Mouse (Mus musculus): Measurements from ENCODE around the gene Slc25a43. TPM values are rescaled to one million over a fixed set of nuclear protein-coding genes. Genes with fewer than 3 reads are reported as not detected.
"Not testable (repeated sequence)": the region's sequence is repeated elsewhere in the genome, so short reads cannot be mapped to it uniquely, and the experiment has no call there.

Slc25a43 gene
- total RNA-seq, 1 experiment from 2014 or later: 0.35 TPM

DNA sequence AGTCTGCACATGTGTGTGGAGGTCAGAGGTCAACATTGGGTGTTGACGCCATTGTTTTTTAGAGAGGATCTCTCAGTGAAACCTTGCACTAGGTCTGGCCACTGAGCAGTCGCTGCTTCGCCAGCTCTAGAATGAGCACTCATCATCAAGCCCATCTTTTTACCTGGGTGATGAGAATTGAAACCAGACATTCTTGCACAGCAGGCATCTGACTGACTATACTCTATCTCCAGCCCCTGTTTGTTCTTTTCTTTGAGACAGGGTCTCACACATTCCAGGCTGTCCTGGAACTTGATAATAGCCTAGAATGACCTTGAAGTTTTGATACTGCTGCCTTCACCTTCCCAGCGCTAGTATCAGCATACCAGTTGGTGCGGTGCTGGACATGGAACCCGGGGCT, 29.1 kb downstream of the Slc25a43 start:
- ATAC-seq (ENCODE audit: extremely low read depth, insufficient number of reproducible peaks, low FRiP score, poor library complexity, severe bottlenecking): no peak

DNA sequence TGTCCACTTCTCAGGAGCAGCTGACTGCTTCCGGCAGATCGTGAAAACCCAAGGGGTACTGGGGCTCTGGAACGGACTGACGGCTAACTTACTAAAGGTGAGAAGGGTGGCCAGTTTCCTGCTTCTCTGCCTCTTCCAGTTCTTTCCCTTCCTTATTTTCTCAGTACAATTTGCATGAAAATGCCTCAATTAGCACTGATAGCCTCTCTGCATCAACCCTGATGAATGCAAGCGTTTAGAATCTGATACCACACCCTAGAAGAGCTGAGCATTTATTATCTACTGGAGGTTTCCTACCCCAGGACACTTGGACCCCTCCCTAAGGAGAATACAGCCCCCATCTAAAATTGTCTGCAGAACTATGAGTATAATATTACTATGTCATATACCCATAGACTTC, 32.1 kb downstream of the Slc25a43 start:
- no peak for ATAC-seq (ENCODE audit: extremely low read depth, insufficient number of reproducible peaks, low FRiP score, poor library complexity, severe bottlenecking)

DNA sequence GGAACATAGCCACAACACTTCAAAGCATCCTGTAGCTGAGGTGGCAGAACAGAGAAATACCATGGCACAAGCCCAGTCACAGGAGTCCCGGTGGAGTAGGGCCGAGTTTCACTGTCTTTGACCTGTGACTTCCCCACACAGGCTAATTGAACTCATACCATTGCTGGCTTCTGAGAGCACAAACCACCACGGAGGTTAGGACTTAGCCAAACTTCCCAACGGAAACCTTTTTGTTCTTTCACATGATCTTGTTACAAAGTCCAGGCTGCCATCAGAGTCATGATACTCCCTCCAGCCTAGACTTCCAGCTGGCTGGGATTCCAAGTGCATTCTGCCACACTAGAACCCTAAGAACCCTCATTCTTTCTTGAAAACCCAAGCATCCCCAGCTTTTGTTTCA, 34.2 kb downstream of the Slc25a43 start:
- ATAC-seq (ENCODE audit: extremely low read depth, insufficient number of reproducible peaks, low FRiP score, poor library complexity, severe bottlenecking): no peak

DNA sequence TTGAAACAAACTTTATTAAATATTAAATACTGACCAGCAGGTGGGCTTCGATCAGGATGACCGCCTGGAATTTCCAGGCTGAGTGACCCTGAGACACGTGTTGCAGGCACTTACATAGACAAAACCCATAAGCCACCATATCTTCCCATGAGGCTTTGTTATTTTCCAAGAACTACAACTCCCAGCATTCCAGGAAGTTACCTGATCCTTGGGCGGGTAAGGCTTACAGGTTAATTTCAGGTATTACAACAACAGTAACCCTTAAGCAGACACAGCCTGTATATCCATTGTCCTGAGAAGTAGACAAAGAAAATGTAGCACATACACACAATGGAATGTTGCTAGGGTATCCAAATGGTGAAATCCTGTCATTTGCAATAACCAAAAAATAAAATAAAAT, 45.9 kb downstream of the Slc25a43 start:
- ATAC-seq (ENCODE audit: extremely low read depth, insufficient number of reproducible peaks, low FRiP score, poor library complexity, severe bottlenecking): no peak

DNA sequence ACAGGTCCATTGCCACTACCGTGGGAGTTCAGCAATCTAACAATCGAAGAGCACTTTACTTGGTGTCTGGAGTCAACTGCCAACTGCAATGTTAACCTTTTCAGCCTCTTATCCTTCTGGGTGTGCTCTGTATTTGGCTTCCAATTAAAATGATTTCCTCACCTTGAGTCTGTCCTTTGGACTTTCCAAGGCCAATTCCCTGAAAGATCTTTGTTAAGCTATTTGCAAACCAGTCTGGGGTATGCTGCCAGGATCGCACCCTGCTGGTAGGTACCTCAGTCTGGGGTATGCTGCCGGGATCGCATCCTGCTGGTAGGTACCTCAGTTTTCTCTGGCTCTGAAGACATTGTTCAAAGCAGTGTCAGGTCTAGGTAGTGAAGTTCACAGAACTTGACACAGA, 51.1 kb downstream of the Slc25a43 start:
- no peak for ATAC-seq (ENCODE audit: extremely low read depth, insufficient number of reproducible peaks, low FRiP score, poor library complexity, severe bottlenecking)

DNA sequence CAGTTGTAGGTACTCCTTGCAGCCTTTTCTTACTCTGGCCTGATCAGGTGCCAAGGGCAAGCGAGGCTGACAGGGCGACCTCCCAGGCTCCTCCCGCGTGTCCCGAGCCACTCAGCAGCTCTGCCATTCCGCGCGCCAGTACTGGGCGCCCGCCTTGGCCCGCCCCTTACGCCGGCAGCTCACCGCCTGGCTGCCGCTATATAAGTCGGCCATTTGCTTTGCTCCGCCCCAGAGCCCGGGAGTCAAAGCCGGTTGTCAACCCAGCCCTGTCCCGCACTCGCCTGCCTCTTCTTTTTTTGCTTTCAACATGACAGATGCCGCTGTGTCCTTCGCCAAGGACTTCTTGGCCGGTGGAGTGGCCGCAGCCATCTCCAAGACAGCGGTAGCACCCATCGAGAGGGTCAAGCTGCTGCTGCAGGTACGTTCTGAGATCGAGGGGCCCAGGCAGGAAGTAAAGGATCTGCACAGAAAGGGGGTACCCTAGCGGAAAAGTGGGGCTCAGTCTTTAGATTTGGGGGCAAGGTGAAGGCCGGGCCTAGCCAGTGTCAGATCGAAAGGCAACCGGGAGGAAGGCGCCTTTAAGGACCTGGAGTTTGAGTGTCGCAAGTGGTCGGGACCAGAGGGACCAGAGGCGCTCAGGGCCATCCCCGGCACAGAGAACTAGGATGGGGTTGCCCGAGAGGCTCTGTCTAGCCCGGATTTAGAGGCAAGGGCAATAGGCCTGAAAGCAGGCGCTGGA, 52.1 kb downstream of the Slc25a43 start, which contains the start of gene Slc25a5:
TSS of gene Slc25a5 (plus strand) at position 228 of the 739 bp plus-strand sequence.
- peak; percentile 88 for ATAC-seq (ENCODE audit: extremely low read depth, insufficient number of reproducible peaks, low FRiP score, poor library complexity, severe bottlenecking)

DNA sequence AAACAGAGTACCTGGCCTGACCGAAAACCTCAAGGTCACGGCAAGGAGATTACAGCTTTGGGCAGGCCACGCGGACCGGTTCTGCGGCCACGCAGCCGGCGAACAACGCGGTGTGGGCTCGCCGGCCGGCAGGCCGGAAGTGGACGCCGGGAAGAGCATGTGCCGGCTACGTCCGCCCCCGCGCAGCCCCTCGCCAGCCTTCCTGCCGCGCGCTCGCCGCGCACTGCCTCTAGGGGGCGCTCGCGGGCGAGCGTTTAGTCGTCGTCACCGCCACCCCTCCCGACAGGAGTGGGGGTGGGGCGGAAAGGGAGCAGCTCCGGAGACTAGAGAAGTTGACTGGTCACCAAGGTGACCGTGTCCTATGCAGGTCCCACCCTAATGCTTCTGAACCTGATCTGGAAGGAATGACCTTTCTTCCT, 52.7 kb downstream of the Slc25a43 start:
- peak; percentile 80 for ATAC-seq (ENCODE audit: extremely low read depth, insufficient number of reproducible peaks, low FRiP score, poor library complexity, severe bottlenecking)

DNA sequence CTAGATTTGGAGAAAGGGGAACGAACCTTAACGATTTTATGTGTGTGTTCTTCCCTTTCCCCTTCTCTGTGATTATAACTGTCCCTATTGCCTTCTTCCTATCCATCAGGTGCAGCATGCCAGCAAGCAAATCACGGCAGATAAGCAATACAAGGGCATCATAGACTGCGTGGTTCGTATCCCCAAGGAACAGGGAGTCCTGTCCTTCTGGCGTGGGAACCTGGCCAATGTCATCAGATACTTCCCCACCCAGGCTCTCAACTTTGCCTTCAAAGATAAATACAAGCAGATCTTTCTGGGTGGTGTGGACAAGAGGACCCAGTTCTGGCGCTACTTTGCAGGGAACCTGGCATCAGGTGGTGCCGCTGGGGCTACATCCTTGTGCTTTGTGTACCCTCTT, 53.3 kb downstream of the Slc25a43 start:
- not testable (repeated sequence) for ATAC-seq (ENCODE audit: extremely low read depth, insufficient number of reproducible peaks, low FRiP score, poor library complexity, severe bottlenecking)

DNA sequence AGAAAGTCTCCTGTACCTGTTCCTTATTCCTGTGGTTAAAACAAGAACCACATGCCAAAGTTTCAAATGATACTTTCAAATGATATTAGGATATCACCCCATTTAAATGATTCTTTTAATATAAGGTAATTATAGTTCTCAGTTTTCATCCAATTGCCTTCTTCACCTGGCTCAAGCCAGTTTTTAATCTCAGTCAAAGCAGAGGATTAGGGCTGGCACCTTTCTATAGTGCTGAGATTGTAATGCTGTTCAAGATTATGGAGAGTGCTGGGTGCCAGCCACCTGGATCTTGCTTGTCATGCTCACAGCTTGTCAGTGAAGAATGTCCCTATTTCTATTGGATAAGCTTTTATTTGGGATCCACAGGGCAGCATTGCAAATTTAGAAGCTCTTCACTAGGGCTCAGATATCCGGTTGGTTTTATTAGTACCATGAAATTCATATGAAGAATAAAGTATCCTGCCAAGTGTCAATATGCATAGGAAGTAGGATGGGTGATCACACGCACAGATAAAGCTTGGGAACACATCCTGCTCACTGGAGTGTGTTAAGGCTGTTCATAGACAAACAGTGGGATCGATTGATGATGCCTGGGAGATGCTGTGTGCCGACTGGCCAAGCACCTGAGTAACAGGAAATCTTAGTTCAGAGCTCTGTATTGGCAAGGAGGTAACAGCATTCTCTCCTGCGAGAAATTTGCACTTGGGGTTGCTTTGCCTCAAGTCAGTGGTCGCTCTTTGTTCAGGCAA, 55.8 kb downstream of the Slc25a43 start:
- no peak for ATAC-seq (ENCODE audit: extremely low read depth, insufficient number of reproducible peaks, low FRiP score, poor library complexity, severe bottlenecking)

DNA sequence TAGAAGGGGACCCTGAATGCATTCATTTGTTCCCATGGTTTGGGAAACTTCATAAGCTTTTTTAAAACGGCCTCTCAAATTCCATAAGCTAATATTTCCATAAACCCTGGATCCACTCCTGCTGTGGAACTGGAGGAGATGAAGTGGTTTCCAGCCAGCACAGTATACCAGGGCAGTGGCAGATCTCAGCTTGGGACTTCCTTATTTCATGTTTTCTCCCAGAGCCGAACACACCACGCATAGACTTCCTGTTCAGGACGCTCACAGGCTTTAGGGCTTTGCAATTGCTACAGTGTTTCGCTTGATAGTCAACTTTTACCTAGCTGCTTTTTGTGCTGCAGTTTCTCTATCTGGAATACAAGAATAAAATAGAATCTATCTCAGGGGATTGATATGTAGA, 59.7 kb downstream of the Slc25a43 start:
- peak; percentile 42; the same call in 1 of the 2 replicates for ATAC-seq (ENCODE audit: extremely low read depth, insufficient number of reproducible peaks, low FRiP score, poor library complexity, severe bottlenecking)

GRCm38 (mm10) chrX:36804196-36804595, 60.7 kb downstream of the Slc25a43 start:
- no peak for ATAC-seq (ENCODE audit: extremely low read depth, insufficient number of reproducible peaks, low FRiP score, poor library complexity, severe bottlenecking)

DNA sequence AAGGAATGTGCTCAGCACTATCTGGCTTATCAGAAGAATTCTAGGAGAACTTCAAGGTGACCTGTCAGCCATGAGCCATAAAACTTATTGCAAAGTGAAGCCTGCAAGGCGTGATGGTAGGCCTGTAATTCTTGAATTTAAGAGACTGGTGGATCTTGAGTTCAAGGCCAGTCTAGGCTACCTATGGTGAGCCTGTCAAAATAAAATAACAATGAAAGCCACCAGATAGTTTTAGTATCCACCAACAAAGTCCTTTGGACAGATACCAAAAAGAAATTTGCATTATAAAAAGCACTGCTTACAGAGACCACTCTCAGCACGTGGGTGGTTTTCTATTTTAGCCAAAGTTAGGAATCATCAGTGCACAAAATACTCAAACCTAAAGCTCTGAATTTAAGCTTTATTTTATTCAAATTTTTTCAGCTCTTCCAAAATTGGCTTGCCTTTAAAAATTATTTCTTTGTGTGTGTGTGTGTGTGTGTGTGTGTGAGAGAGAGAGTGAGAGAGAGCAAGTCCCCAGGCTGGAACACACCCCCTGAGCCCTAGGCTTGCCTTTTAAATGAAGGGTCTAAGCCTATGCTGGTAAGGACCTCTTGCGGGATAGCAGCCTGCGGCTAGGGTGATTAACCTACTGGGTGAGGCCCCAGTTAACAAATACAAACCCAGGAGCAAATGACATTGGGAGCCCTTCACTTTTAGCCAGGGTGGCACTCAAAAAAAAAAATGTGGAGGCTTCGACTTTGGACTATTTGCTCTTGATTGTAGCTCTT, 62.2 kb downstream of the Slc25a43 start:
- ATAC-seq (ENCODE audit: extremely low read depth, insufficient number of reproducible peaks, low FRiP score, poor library complexity, severe bottlenecking): no peak

DNA sequence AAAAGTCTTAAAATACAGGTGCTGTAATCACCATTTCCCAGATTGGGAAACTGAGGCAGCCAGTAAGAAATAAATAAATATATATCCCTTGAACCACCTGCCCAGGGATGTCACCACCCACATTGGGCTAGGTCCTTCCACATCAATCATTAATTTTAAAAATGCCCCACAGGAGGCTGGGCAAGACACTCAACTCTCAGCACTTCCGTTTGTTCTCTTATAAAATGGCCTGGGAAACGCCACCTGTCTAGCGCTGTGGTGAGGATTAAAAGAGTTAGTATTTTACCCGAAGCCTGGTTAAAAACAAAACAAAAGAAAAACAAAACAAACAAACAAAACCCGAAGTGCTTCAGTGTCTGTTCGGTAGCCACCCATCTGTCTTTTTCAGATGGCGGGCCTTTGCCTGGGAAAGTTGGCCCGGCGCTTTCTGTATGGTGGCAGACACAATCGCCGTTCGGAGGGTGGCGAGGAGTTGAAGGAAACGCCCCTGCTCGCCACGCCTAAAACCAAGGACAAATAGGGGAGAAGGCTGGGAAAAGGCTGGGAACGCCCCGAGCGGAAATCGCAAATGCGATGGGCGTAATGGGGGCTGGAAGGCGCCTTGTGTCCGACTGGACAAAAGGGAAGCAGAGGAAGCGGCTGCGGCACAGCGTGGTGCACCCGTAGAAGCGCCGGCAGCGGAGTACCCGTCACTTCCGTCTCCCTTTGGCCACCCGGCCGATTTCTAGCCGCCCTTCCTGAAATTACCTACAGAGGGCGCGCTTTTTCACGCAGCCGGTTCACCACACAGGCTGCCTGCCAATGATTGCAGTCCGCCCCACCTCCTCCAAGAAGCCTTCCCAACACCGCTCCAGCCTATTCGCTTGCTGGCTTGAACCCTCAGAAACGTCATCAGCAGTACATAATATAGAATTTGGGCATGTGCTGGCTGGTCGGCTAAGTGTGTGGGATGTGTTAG, 64.2 kb downstream of the Slc25a43 start:
- ATAC-seq (ENCODE audit: extremely low read depth, insufficient number of reproducible peaks, low FRiP score, poor library complexity, severe bottlenecking): peak; percentile 98

DNA sequence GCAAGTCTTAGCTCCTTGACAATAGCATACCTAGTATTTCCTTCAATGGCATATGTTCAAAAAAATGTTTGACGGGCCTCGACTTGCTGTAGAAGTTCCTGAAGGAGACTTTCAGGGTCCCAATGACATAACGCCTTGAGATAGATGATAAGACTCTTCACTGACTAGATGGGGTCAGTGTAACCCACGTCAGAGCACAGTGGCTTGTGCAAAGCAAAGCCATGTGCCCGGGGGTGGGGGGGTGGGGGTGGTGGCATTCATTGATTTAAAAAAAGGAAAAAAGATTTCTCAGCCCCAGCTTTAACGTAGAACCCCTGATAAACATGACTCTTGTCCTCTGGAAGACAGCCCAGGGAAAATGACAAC, 64.8 kb downstream of the Slc25a43 start:
- no peak for ATAC-seq (ENCODE audit: extremely low read depth, insufficient number of reproducible peaks, low FRiP score, poor library complexity, severe bottlenecking)

DNA sequence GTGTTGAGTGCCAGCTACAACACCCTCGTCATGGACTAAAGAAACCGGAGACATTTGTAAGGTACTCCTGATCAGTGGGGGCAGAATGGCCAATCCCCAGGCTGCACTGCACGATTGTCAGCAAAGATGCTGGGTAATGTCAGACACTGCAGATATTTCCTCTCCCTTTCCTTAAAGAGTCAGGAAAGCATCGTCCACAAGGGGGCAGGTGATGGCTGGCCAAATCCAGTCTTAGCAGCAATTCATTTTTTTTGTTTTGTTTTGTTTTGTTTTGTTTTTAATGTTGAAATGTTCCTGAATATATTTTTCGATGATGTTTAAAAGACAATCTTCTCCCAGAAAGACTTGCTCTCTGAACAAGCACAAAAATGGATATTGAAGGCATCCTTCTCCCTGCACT, 67.9 kb downstream of the Slc25a43 start:
- no peak for ATAC-seq (ENCODE audit: extremely low read depth, insufficient number of reproducible peaks, low FRiP score, poor library complexity, severe bottlenecking)

DNA sequence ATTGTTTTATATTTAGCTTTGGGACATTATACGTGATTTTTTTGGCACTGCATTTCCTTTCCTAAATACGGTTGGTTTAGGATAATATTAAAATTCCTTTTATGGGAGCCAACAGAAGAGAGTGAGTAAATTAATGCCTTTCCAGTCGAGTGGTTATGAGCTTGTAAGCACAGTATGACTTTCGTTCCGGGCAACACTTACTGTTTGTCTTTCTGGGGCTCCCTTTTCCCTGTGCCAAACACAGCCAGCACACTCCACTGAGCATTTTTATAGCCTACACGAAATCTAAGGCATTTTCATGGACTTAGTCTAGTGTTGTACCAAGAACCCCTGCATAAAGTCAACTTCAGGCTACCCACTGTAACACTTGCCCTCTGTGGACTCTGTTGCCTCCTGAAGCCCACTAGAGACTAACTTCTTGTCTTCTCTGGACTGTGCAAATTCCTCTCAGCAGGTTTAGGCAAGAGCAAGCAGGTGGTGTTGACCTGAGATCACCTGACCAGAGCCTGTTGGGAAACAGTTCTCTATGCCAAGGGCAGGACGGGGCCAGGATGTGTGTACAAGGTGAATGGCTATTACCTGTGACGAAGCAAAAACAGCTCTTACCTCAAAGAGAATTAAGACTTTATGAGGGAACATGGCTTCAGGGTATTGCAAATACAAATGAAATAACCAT, 70.8 kb downstream of the Slc25a43 start:
- no peak for ATAC-seq (ENCODE audit: extremely low read depth, insufficient number of reproducible peaks, low FRiP score, poor library complexity, severe bottlenecking)

DNA sequence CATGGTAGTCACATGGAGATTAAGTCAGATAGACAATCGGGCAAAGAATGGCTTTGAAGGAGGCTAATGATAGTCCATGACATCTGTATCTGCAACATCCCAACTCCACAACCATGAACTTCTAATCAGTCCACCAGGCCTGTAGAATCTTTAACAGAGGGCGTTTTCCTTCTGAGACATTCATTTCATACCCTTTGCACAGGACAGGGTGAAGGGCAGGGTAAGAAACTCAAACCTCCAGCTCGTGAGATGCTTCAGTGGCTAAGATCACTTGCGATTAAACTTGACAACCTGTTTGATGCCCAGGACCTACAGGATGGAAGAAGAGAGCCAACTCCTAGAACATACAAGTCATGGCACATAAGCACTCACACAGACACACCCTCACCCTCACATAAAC, 71.6 kb downstream of the Slc25a43 start:
- ATAC-seq (ENCODE audit: extremely low read depth, insufficient number of reproducible peaks, low FRiP score, poor library complexity, severe bottlenecking): no peak

DNA sequence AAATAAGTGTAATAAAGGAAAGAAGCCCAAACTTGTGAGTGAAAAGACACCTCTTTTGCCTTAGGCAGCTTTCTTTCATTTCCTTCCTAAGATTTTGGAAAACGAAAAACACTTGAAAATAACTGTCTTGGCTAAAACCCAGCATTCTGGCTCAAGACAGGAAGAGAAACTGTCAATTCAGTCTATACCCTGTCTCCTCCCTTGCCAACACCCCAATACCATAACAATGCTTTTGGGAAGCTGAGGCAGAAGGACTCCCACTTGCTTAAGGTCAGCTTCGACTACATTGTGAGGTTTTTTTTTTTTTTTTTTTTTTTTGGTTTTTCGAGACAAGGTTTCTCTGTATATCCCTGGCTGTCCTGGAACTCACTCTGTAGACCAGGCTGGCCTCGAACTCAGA, 72.0 kb downstream of the Slc25a43 start:
- no peak for ATAC-seq (ENCODE audit: extremely low read depth, insufficient number of reproducible peaks, low FRiP score, poor library complexity, severe bottlenecking)

All from neutrophil, adult 5-6 weeks (primary cell).